10 mouse cellular contexts compared by ENCODE assay signal in genomic region chr6:128467298-128467697, GRCm38 (mm10). TPM values are rescaled to one million over a fixed set of nuclear protein-coding genes. Genes with fewer than 3 reads are reported as not detected.
DNase-seq lines count a peak whose midpoint lies in the region.
"Had no signal": no experiment of that assay in that cellular context is flagged by ENCODE, and none has a peak within 500 bp of the region (broad histone marks: within the 10 kb centered on the region; RNA-seq: fewer than 3 reads in every experiment).

No protein-coding gene starts in this region.

- intact Hi-C loops in heart, postnatal 25 days (cut with DNase I): no loop called here

- peak; percentile 7 for DNase-seq in heart, adult 11 months
- no peak for DNase-seq in heart, postnatal 25 days (ENCODE audit: low spot score)
- DNase-seq in lung, postnatal 14 days: peak; percentile 20
- no peak for DNase-seq in lung, postnatal 25 days (ENCODE audit: low spot score)
- DNase-seq in NIH3T3 (ENCODE audit: low read depth): peak; percentile 46
- peak; percentile 46 for DNase-seq in induced T-regulatory cell, adult 2 months (ENCODE audit: low read depth)
- DNase-seq in left cerebral cortex, adult 9 months (ENCODE audit: low spot score in 2 of 2): no peak
- DNase-seq in urinary bladder, postnatal 10 days (ENCODE audit: low spot score): no peak
- DNase-seq: layer of hippocampus, adult 9-11 months had no signal

RNA-seq across cellular contexts. Expression of gene Fkbp4, which starts 28.8 kb away (rescaled TPM):
- 100 to 1,000 TPM; 368 to 372 TPM for total RNA-seq in heart, postnatal 25 days (2021)

RNA-seq across cellular contexts. Expression of gene Itfg2, which starts 42.6 kb away (rescaled TPM):
- 10 to 100 TPM; 17.1 to 18.8 TPM for total RNA-seq in heart, postnatal 25 days (2021)

RNA-seq across cellular contexts. Expression of gene Pzp, which starts 59.2 kb away (rescaled TPM):
- total RNA-seq in heart, postnatal 25 days (2021): 1 to 10 TPM; 1.5 to 1.7 TPM
- total RNA-seq: hematopoietic stem cell, adult 5-6 weeks had no signal

Comparison
In these comparisons a context has a peak if more than half of its experiments do, and no peak if none do; other contexts are left out.
1. DNase-seq: peak in heart, adult 11 months (single experiment), lung, postnatal 14 days (single experiment), NIH3T3 (single experiment) and induced T-regulatory cell, adult 2 months (single experiment); none in heart, postnatal 25 days (single experiment), lung, postnatal 25 days (single experiment), left cerebral cortex, adult 9 months (0 of 2) and urinary bladder, postnatal 10 days (single experiment).